Comparison of ENCODE assay signal across 8 mouse cellular contexts in the genomic region with DNA sequence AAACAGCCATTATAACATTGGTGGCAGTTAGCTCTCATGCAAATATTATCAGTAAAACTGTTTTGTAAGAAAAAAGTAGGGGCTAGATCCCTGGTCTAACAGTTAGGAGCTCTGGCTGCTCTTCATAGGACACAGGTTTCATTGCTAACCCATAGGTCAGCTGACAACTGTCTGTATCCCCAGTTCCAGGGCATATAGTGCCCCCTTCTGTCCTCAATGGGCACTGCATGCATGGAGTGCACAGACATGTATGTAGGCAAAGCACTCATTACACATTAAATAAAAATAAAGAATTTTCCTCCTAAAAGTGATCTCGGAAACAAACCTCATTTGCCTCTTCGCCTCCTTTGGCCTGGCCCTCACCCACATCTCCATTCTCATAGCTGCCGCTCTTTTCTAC.
DNase-seq lines count a peak whose midpoint lies in the region; ATAC-seq and TF ChIP-seq lines count a peak whose summit lies in the region.

No protein-coding gene starts in this region.

- ATAC-seq in kidney, embryonic 14.5 days (ENCODE audit: low FRiP score, low TSS enrichment): no peak
- ATAC-seq in midbrain, embryonic 13.5 days: no peak

- TF ChIP-seq EP300 in CH12.LX (IDR thresholded peaks at IDR 0.05; ENCODE audit: low read length): no peak

- no peaks in the 10 kb centered on the region for H3K27me3 ChIP-seq in kidney, embryonic 14.5 days (ENCODE audit: control insufficient read depth, insufficient read depth, low read length)
- no peaks in the 10 kb centered on the region for H3K27me3 ChIP-seq in CH12.LX (replicated peaks)
- no peaks in the 10 kb centered on the region for H3K27me3 ChIP-seq in midbrain, embryonic 13.5 days

- DNase-seq in kidney, adult 9 months: peak; percentile 35
- peak; percentile 38 for DNase-seq in CH12.LX (ENCODE audit: extremely low read depth)
- peak; percentile 4 for DNase-seq in T-cell, adult 2 months (ENCODE audit: low spot score)
- peak; percentile 10 for DNase-seq in hindlimb bud, embryonic 11.5 days (ENCODE audit: extremely low spot score, low read depth, low spot score)
- peak; percentile 49 for DNase-seq in retina, postnatal 1 day
- DNase-seq in urinary bladder, postnatal 10 days (ENCODE audit: low spot score): no peak

- no peaks in the 10 kb centered on the region for H3K9me3 ChIP-seq in kidney, embryonic 14.5 days (ENCODE audit: control insufficient read depth, low read length)
- H3K9me3 ChIP-seq in CH12.LX (replicated peaks; ENCODE audit: low read length): no peaks in the 10 kb centered on the region
- H3K9me3 ChIP-seq in midbrain, embryonic 13.5 days: no peaks in the 10 kb centered on the region

- H3K36me3 ChIP-seq in kidney, embryonic 14.5 days (ENCODE audit: control insufficient read depth, insufficient read depth, low read length): no peaks in the 10 kb centered on the region
- peaks cover 0 to 11% of the 10 kb centered on the region in 2 experiments for H3K36me3 ChIP-seq in CH12.LX (replicated peaks in 1 of 2; ENCODE audit: control insufficient read depth in 1 of 2, insufficient read depth in 1 of 2, low read length in 1 of 2)
- no peaks in the 10 kb centered on the region for H3K36me3 ChIP-seq in midbrain, embryonic 13.5 days

- H3K79me2 ChIP-seq in CH12.LX (replicated peaks; ENCODE audit: control insufficient read depth, extremely low read depth, insufficient read depth, poor library complexity, severe bottlenecking): no peaks in the 10 kb centered on the region

- no peak overlapping the region for H3K4me3 ChIP-seq in kidney, embryonic 14.5 days (ENCODE audit: low read length)
- no peak overlapping the region for H3K4me3 ChIP-seq in CH12.LX (replicated peaks in 1 of 3; ENCODE audit: low read depth in 2 of 3, low read length in 2 of 3, poor library complexity in 1 of 3)
- H3K4me3 ChIP-seq in midbrain, embryonic 13.5 days (replicated peaks): no peak overlapping the region

- dilution Hi-C loops in CH12.LX (cut with MboI; ENCODE audit: extremely low pct_ligation_motif_present, extremely low pct_unique_long_range_greater_than_20kb, low sequenced_read_pairs): no loop called here

- no peak overlapping the region for H3K4me2 ChIP-seq in kidney, embryonic 14.5 days (replicated peaks; ENCODE audit: low read depth, low read length)
- H3K4me2 ChIP-seq in CH12.LX (ENCODE audit: insufficient read depth, low read depth, poor library complexity, severe bottlenecking): no peak overlapping the region
- H3K4me2 ChIP-seq in midbrain, embryonic 13.5 days (replicated peaks): no peak overlapping the region

- TF ChIP-seq RAD21 in CH12.LX (IDR thresholded peaks at IDR 0.05; ENCODE audit: low read depth, low read length): peak; percentile 67

- TF ChIP-seq POLR2A in CH12.LX (IDR thresholded peaks at IDR 0.05; ENCODE audit: low read depth, low read length): no peak

- in situ Hi-C loops in CH12.LX (cut with MboI; ENCODE audit: low pct_ligation_motif_present, low pct_unique_long_range_greater_than_20kb, low sequenced_read_pairs): no loop called here

- TF ChIP-seq CTCF in CH12.LX (conservative IDR thresholded peaks at IDR 0.05 in 1 of 2, IDR thresholded peaks at IDR 0.05 in 1 of 2; ENCODE audit: low read depth in 2 of 2, low read length in 2 of 2): peak; percentile 69 to 72

- 94% methylated on average over 3 of the region's 3 CpGs for WGBS in kidney, embryonic 14.5 days
- WGBS in midbrain, embryonic 13.5 days: 91% methylated on average over 3 of the region's 3 CpGs

- H3K4me1 ChIP-seq in kidney, embryonic 14.5 days (ENCODE audit: control insufficient read depth, insufficient read depth, low read length): peaks cover 5% of the 10 kb centered on the region; the same call in 1 of the 2 replicates
- H3K4me1 ChIP-seq in CH12.LX (ENCODE audit: control insufficient read depth in 1 of 2, insufficient read depth in 2 of 2): peaks cover 0 to 7% of the 10 kb centered on the region in 2 experiments; a peak in 1 of 4 replicates
- H3K4me1 ChIP-seq in midbrain, embryonic 13.5 days (replicated peaks): peaks cover 16% of the 10 kb centered on the region

- H3K9ac ChIP-seq in kidney, embryonic 14.5 days (ENCODE audit: low read depth, low read length): no peak overlapping the region
- no peak overlapping the region for H3K9ac ChIP-seq in CH12.LX (ENCODE audit: insufficient read depth, low read depth)
- H3K9ac ChIP-seq in midbrain, embryonic 13.5 days (replicated peaks): no peak overlapping the region

- no peak overlapping the region for H3K27ac ChIP-seq in kidney, embryonic 14.5 days (ENCODE audit: low read depth, low read length)
- H3K27ac ChIP-seq in CH12.LX (ENCODE audit: insufficient read depth, low read depth): no peak overlapping the region
- no peak overlapping the region for H3K27ac ChIP-seq in midbrain, embryonic 13.5 days

TF ChIP-seq in CH12.LX, 34 proteins besides CTCF, POLR2A, EP300 and RAD21:
- TF ChIP-seq SMC3 (IDR thresholded peaks at IDR 0.05; ENCODE audit: low read depth, low read length) (peak; percentile 41), USF1 (IDR thresholded peaks at IDR 0.05; ENCODE audit: low read depth, low read length) (0 out of 2 replicates have a peak, but pooled peaks have one; percentile 12), MXI1 (IDR thresholded peaks at IDR 0.05; ENCODE audit: low read depth, low read length) (no peak)
